Mouse (Mus musculus) bone marrow, adult 2 months (tissue): ENCODE measurements around the gene C1qbp. TPM values are rescaled to one million over a fixed set of nuclear protein-coding genes. Genes with fewer than 3 reads are reported as not detected.
A peak's percentile ranks its signal among the peaks of the same experiment; 100 is the strongest.

Source experiments
- H3K27ac ChIP-seq: fragments of 200-500 bp; 2 replicates; pipeline ENCODE4 v1.5.1; 2012; ENCODE audit warnings: low read depth, mild to moderate bottlenecking, control low read depth, inconsistent platforms, low read length; ENCODE audit not compliant: control insufficient read depth, poor library complexity, insufficient read depth
- H3K4me1 ChIP-seq: fragments of 200-500 bp; 2 replicates; pipeline ENCODE4 v1.6.1; 2011; ENCODE audit warnings: low read length; ENCODE audit not compliant: control insufficient read depth, insufficient read depth
- H3K4me3 ChIP-seq: fragments of 200-500 bp; replicated peaks from 2 replicates; pipeline ENCODE3; 2011; ENCODE audit warnings: mild to moderate bottlenecking, low read depth, low read length, control low read depth; ENCODE audit not compliant: control insufficient read depth
- CTCF ChIP-seq: fragments of 200-500 bp; IDR thresholded peaks from 2 replicates; pipeline ENCODE4 v1.5.1; 2011; ENCODE audit warnings: low read length, control low read depth; ENCODE audit not compliant: control insufficient read depth, insufficient read depth
- POLR2A ChIP-seq: fragments of 200-500 bp; IDR thresholded peaks from 2 replicates; pipeline ENCODE4 v1.6.1; 2011; ENCODE audit warnings: low read depth, mild to moderate bottlenecking, control low read depth, low read length, borderline replicate concordance; ENCODE audit not compliant: control insufficient read depth
- WGBS: fragments of 180-500 bp; shearing (Covaris S2); methylation state at CpG from one replicate; pipeline ENCODE4 v1.1.7; 2018; 5-methylcytosine and 5-hydroxymethylcytosine counted together
- polyA plus RNA-seq: library from polyadenylated mRNA; stranded (reverse); fragments of >200 nt; gene quantifications from 2 replicates; pipeline ENCODE4 v1.2.4, GENCODE M21; 2011; ENCODE audit warnings: low replicate concordance; ENCODE audit not compliant: missing spikeins, insufficient read depth, insufficient read length

C1qbp gene
- polyA plus RNA-seq, 1 experiment, result 84.8 TPM

GRCm38 (mm10) chr11:70969821-70970559 is 12.8 kb downstream of the C1qbp start, which contains the start of the genes Nup88 and Rpain:
Gene Nup88, minus strand, starts transcription at chr11:70969973.
Gene Rpain, plus strand, starts transcription at chr11:70970213.
- under 1% methylated on average over 43 of the region's 43 CpGs for WGBS
- peak within 1 kb of the TSS; percentile 90 for H3K27ac ChIP-seq
- peaks cover 3% of the 10 kb centered on the region; the same call in 1 of the 2 replicates for H3K4me1 ChIP-seq
- TF ChIP-seq CTCF (no peak), POLR2A (peak; percentile 93)
- peak within 1 kb of the TSS; percentile 92 for H3K4me3 ChIP-seq

- peaks cover 3% of the 10 kb centered on the region; the same call in 1 of the 2 replicates for H3K4me1 ChIP-seq
- under 1% methylated on average over 25 of the region's 25 CpGs for WGBS
- TF ChIP-seq POLR2A (no peak), CTCF (no peak)
Observed at GRCm38 (mm10) chr11:70969271-70969794, 13.5 kb downstream of the C1qbp start.

DNA sequence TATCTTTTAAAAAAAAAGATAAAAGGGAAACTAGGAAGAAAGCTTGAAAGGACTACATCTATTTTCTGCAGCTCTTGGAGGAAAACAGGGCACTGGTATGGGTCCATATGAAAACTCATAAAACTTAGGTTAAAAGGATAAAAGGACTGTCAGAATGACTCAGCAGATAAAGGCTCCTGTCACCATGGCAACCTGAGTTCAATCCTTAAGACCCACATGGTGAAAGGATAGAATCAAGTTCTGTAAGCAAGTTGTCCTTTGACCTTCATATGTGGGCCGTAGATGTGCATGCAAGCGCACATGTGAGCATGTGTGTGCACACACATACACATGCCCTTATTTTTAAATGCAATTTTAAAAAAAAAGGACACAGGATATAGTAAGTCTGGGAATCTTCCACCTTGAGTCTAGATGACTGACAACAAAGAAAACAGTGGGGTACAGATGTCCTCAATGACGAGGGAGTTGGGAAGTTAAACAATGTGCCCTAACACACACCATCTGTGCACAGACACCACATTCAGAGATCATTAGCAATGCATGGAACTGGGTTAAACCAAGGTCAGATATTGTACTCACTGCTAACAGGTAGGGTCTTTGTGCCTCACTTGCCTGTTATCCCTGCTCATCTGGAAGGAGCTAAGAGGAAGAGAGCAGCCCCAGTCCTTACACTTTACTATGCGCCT is 18.5 kb downstream of the C1qbp start:
- Histone ChIP-seq H3K4me3 (no peak overlapping the region), H3K4me1 (peaks cover 3% of the 10 kb centered on the region; the same call in 1 of the 2 replicates), H3K27ac (no peak overlapping the region)
- TF ChIP-seq POLR2A (no peak), CTCF (no peak)
- WGBS, result 90% methylated on average over 4 of the region's 4 CpGs

More at GRCm38 (mm10) chr11:70969271-70969794, 13.5 kb downstream of the C1qbp start:
- Histone ChIP-seq H3K27ac (peak overlapping the region; percentile 79), H3K4me3 (peak overlapping the region; percentile 92)

- H3K27ac ChIP-seq, result no peak overlapping the region
- 68% methylated on average over 5 of the region's 5 CpGs for WGBS
- no peaks in the 10 kb centered on the region; the same call in 1 of the 2 replicates for H3K4me1 ChIP-seq
Observed at GRCm38 (mm10) chr11:70960786-70961554, 21.9 kb downstream of the C1qbp start.

GRCm38 (mm10) chr11:70954711-70955110 is 28.1 kb downstream of the C1qbp start:
- 84% methylated on average over 4 of the region's 4 CpGs for WGBS
- no peak overlapping the region for H3K4me3 ChIP-seq
- no peaks in the 10 kb centered on the region for H3K4me1 ChIP-seq
- H3K27ac ChIP-seq, result no peak overlapping the region
- TF ChIP-seq CTCF (no peak), POLR2A (no peak)

More at GRCm38 (mm10) chr11:70960786-70961554, 21.9 kb downstream of the C1qbp start:
- TF ChIP-seq CTCF (no peak), POLR2A (no peak)
- no peak overlapping the region for H3K4me3 ChIP-seq

DNA sequence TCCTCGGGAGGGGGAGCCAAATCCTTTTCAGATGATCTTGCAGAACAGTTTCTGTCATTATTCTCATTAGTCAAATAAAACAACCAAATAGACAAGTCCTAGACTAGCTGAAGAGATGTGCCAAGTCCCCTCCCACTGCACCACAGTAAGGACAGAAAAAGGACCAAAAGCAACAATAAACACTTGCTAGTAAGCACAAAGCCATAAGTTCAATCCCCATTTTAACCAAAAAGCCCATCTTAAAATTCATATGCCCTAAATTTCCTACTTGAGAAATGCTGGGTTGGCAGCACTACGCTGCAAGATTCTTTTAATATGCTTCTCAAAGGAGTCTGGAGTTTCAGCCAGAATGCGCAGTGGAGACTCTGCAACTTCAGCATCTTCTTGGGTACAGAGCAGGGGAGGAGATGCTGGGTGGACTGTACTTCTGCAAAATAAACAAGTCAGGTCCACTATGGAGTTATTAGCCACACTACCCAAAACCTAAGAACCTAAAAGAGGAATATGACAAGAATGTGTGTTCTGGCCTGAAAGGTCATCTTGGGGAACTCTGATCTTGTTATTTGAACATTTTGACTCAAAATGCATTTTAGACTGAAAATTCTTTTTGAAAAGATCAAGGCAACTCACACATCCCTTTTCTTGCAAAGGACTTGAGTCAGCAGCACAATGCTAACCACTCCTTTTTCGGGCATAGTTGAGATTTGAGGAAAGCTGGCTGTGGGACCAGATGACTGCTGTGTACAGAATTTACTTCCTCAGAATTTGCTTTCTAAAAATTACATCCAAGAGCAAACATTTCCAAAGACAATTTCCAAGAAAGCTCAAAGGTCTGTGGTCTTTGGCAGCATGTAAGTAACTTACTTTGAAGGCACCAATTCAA is 37.6 kb downstream of the C1qbp start:
- 87% methylated on average over 4 of the region's 4 CpGs for WGBS
- Histone ChIP-seq H3K27ac (no peak overlapping the region), H3K4me1 (no peaks in the 10 kb centered on the region), H3K4me3 (no peak overlapping the region)
- TF ChIP-seq CTCF, result no peak
- TF ChIP-seq POLR2A, result no peak

GRCm38 (mm10) chr11:70943651-70944050 is 39.2 kb downstream of the C1qbp start:
- Histone ChIP-seq H3K4me1 (no peaks in the 10 kb centered on the region), H3K4me3 (no peak overlapping the region), H3K27ac (no peak overlapping the region)
- no peak for TF ChIP-seq POLR2A
- TF ChIP-seq CTCF, result no peak
- 95% methylated on average over 7 of the region's 7 CpGs for WGBS
